Mouse (Mus musculus) urinary bladder, postnatal 25 days (tissue): ENCODE data around the gene Dct.

Experiments
- DNase-seq: peaks from one replicate; pipeline ENCODE4 v3.0.0; 2022; ENCODE audit warnings: low spot score

Dct gene

DNA sequence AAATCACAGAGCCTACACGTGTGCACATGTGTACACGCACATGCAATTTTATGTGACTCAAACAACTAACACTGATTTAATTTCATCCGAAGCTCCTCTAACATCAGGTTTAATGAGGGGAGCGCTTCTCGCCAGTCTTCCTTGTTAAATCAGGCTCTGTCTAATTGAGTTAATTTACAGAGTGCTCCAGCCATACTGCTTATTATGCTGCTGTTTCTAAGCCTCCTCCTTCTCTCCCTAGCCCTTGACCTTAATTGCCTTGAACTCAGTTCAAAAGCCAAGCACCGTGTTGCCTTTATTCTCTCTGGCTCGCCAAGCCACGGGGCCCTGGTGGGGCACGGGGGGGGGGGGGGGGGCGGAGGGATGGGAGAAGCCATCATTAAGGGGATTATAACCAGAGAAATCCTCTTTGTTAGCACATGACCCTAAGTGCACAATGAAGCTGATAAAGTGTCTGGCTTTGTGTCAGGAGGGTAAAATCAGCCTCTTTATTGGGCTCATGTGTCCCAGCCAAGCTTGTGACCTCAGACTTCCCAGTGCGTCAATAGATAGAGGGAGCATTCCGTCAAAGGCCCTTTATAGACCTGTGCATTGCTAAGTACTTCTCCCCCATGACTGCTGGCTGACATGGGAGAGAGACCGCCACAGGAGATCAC is at the start of gene Dct:
Dct (minus strand) TSS at position 270 of the 656 bp plus-strand sequence.
- no peak for DNase-seq

- no peak for DNase-seq
Observed at GRCm38 (mm10) chr14:118101227-118101990, 49.4 kb upstream of the Dct start.

- no peak for DNase-seq
Observed at GRCm38 (mm10) chr14:118098265-118098664, 46.2 kb upstream of the Dct start.

DNA sequence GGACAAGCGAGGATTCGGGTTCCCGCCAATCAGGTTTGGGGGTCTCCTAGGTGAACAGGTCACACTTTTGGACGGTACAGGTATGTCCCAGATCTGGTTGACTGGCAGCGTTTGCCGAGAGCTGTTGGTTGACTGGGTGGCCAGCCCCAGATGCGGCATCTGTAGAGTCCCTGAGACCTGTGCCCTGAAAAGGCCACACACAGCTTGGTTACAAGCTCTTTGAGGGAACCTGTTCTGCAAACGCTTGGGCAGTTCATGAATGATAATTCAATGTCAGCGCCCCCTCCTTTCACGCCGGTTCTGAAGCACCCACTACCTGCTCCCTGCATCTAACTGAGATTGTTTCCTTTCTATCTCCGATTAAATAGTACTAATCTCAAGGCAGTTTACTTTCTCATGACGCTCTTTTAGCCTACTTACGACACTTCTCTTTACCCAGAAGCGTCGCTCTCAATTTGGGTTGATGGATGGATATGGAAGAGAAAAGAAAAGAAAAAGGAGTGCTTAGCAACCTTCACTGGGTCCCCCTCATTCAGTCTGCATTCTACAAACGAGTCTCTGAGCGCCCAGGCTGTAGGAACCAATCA is 37.9 kb upstream of the Dct start:
- DNase-seq = no peak

GRCm38 (mm10) chr14:118089215-118089805 is 37.3 kb upstream of the Dct start:
- DNase-seq = peak; percentile 90

GRCm38 (mm10) chr14:118088437-118089207 is 36.6 kb upstream of the Dct start:
- no peak for DNase-seq

GRCm38 (mm10) chr14:118086271-118087035 is 34.4 kb upstream of the Dct start:
- DNase-seq = no peak

DNA sequence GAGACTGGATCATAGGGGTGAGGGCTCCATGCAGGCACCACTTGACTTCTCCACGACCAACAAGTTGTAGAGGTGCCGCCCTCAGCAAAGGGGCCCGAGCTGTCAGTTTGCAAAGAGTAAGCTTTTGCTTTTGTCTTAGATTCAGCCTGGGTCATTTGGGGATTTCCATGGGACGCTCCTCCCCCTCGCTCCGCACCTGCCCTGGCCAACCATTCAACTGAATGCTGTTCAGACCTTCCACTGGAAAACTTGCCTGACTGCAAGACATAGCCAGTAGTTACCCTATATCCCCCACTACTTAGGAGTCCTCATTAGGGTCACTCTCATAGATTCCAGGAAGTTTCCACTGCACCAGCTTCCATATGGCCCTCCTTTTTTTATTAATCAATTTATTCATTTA is 31.8 kb upstream of the Dct start:
- no peak for DNase-seq

DNA sequence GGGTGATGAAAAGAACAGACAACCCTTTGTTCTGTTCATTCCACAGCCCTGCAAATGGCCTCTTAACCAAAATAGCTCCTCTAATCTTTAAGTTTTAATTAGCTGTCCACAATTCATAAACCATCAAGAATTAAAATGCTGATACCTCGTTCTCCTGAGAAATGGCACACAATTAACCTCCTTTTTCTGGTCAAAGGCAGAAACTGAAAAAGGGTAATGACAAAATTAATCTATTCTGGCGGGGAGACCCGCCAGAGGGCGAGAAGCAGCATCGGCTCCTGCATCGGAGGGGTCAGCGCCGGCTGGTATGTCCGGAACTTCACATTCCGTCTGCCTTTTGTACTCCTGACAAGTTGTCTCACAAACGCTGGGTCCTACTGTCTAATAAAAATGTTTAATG is 28.6 kb upstream of the Dct start:
- DNase-seq = no peak

DNA sequence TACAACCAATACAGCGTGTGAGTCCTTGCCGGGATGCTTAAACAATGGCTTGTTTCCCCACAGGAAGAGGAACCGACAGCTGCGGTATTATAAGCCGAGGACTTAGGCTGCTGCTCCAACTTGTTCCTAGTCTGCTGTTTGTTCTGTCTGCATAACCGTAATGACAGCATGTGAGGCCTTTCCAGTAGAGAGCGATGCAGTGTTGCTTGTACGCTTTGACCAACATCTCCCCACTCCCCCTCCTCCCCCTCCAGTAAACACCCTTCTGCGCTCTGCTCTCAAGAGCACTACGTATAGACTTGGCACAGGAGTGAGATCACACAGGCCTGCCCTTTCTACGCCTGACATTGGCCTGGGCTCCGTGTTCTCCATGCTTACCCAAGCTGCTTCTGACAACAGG is 18.1 kb upstream of the Dct start:
- no peak for DNase-seq

GRCm38 (mm10) chr14:118069439-118070079 is 17.5 kb upstream of the Dct start:
- DNase-seq = no peak

DNA sequence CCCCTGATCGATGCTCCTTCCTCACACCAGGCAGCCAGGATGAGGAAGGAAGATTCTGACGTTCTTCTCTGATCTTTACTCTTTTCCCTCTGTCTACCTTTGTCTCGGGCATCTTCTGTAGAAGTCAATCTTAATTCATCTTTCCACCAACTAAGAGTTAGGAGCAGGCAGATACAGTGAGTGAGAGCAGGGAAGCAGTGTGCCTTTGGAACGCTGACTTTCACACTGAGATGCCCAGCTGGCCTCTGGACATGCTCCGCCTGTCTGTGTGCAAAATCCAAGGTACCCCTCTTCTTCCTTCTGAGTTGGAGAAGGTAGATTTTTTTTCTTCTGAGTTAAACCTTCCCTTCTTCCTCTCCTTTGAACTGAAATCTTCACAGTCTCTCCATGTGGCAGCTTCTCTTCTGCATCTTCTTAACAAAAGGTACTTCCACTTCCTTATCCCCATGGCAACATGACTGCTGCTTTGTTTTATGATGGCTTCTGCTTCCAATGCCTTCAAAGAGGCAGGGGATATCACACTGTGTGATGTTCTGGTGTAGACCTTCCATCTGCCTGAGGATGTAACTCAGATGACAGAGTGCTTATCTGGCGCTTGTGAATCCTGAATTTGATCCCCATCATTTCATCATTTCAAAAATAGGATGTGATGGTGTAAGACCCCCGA is 9.9 kb upstream of the Dct start:
- DNase-seq = no peak

DNA sequence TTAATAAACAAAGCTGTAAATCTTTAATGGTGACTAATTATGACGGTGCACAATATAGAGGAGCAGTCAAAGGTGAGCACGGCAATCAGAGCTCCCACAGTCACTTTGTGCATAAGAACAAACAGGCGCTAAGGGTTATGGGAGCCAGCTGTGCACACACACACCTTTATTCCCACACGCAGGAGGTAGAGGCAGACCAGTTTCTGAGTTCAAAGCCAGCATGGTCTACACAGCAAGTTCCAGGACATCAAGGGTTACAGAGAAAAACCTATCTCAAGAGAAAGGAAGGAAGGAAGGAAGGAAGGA is 6.5 kb upstream of the Dct start:
- no peak for DNase-seq

DNA sequence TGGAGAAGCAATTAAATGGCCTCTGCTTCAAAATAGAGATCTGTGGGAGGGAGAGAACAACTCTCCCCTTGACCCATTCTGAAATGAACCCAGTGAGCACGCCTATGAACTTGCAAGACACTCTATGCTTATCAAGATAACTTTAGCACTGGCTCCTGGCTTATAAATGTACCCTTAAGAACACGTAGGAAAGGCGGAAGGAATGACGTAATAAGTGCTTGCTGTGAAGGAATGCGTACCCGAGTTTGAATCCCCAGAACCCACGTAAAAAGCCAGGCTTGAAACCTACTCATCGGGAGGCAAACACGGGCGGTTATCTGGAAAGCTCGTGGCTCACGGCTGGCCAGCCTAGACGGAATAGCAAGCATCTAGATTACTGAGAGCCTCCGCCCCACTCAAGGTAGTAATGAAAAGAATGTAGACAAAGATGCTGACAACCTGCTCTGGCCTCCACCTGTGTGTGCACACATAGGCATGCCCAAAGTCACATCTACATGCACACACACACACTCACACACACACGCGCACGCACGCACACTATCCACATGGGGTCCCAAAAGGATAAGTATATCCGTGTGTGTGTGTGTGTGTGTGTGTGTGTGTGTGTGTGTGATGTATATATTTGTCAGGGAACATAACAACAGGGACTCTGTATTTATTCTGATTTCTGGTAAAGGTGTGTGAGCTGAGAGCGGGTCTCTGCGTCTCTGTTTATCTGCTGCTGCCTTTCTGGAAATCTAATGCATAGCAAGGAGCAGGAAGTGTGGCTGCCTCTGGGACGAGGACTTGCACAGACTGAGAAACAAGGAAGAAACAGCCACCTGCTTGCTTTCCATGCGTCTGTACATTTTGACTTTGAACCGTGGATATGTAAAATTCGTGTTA is 5.9 kb upstream of the Dct start:
- DNase-seq = no peak

DNA sequence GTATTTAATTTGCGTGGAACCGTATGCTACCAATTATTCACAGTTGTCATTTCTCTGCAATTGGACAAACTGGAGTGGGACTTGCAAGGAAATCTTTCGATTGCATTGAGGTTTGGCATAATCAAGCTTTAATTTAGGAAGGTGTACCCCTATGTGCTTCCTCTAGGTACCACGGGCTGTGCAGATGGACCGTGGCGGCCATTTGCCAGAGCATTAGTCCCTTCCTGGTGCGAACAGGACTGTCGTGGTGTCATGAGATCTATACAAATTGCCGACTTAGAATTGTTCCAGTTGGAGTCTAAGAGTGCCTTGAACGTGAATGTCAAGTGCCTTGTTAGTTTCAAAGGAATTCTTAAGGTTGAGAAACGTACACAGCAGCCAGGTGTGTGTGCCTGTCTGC is 726 bp upstream of the Dct start:
- no peak for DNase-seq

DNA sequence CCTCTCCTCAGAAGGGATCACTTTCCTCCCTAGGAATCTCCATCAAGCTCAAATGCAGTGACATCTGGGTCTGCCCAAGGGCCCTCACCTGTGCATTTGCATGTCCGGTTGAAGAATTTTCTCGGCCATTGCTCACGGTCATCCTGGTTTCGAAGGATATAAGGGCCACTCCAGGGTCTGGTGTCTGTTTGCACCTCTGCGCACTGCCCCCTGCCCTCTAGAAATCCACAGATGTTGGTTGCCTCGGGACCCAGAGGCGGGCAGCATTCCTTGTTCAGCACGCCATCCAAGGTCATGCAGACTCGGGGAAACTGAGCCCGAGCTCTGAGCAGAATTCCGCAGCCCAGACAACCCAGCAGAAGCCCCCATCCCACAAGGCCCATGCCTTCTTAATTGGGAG is 648 bp downstream of the Dct start:
- no peak for DNase-seq

DNA sequence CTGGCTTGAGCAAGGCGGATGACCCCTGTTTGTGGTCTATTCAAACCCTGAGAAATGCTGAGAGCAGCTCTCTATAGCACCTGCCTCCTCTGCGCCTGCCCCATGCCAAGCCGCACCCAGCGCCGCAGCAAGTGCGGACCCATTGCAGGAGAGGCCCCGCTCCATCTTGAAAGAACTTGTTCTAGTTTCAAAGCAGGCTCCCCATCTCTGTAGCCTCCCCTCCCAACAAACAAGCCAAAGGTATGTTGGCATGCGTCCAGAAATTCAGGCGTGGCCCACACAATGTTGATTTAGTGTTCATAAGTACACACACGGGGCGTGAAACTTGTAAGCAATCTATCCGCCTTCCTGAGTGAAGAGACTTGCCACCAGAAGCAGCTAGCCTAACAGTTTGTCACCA is 1.1 kb downstream of the Dct start:
- DNase-seq = peak; percentile 7

- DNase-seq = no peak
Observed at GRCm38 (mm10) chr14:118050431-118050830, 1.6 kb downstream of the Dct start.

DNA sequence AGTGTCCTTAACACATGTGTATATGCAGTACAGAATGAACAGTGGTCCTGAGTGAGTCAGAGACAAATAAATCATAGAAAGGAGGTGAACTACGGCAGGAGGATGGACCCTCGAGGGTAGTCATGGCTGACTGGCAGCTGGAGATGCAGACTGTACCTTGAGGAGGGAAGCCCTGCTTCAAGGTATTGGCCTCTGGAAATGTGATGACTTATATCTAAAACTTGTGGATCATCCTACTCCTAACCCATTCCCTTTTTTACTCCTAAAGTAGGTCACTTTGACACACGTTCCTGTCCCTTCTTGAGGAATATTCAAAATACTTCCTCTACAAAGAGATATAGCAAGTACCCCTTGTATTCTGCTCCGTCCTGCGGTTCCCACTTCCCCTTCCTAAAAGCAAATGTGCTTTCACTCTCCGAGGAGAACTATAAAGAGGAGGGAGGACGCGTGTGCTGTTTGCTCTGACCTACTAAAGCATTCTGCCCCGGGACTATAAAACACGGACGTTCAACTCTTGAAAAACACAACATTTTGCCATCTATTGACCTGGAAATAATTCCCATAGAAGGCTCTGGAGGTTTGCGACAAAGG is 2.3 kb downstream of the Dct start:
- no peak for DNase-seq
